Mouse (Mus musculus) heart, postnatal 25 days (tissue): ENCODE data around the gene Gpt2. TPM values are rescaled to one million over a fixed set of nuclear protein-coding genes. Genes with fewer than 3 reads are reported as not detected.

Source experiments
- DNase-seq: peaks from one replicate; pipeline ENCODE4 v3.0.0; 2022; ENCODE audit warnings: low spot score
- intact Hi-C: fragments of 180-260 bp; cut with DNase I; formaldehyde crosslinking; loops from one replicate; pipeline ENCODE4 v1.15.1; 2025
- total RNA-seq, 2 experiments: library from RNA; stranded (reverse); gene quantifications; 2 replicates each; pipeline ENCODE4 v1.2.3; 2021

Gpt2 gene
- total RNA-seq, 2 experiments from 2014 or later = 32.9 to 36.1 TPM

DNA sequence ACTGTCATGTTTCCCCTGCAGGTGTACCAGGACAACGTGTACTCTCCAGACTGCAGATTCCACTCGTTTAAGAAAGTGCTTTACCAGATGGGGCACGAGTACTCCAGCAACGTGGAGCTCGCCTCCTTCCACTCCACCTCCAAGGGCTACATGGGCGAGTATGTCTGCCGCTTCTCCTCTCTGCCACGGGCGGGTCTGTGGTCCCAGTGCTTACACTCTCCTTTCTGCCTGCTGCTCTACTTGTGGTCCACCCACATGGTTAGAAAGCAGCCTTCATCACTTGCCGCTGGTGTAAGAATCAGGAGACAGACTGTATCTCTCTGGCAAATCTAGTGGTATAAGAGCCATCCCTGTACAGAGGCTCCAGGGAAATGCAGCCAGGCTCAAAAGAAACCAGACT, 25.6 kb downstream of the Gpt2 start:
- intact Hi-C loops = no loop called here
- DNase-seq = no peak

DNA sequence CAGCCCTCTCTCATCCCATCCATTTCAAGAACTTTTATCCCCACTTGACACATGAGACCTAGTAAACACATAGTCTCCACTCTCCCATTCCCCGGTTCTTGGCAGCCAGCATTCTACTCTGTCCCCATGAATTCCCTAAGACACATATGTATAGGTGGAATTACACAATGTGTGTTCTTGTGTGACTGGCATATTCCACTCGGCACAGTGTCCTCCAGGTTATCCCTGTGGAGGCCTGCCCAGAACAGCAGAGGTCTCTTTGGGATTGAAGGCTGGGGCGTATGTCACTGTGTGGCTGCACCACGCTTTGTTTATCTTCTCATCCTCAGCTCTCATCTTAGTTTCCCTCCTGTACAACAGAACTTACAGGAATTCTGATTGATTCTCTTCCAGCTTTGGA, 28.2 kb downstream of the Gpt2 start:
- no peak for DNase-seq
- intact Hi-C loops = loop anchor here (5.0 kb wide), 1 partner anchor 37 kb away; the partner anchor contains the start of gene Dnaja2

GRCm38 (mm10) chr8:85521332-85521731, 29.0 kb downstream of the Gpt2 start:
- intact Hi-C loops = loop anchor here (5.0 kb wide), 1 partner anchor 36 kb away; the partner anchor contains the start of gene Dnaja2

DNA sequence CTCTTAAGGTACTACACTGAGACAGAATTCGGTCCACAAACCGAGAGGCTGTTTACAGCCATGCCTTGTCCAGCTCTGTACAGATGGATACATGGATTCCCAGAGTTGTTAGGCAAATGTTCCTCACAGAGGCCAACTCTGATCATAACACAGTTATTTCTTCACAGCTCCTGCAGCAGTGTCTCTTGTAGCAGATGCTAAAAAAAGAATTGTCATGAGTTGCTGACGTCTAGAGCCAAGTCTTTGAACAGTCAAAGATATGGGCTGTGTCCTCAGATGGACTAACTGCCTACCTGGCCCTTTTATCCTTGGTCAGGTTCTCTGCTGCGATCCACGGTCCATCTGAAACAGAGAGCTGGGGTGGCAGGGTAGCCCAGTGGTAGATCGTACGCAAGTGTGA, 31.7 kb downstream of the Gpt2 start:
- no peak for DNase-seq

More at GRCm38 (mm10) chr8:85521332-85521731, 29.0 kb downstream of the Gpt2 start:
- peak; percentile 31 for DNase-seq

GRCm38 (mm10) chr8:85526105-85526504, 33.7 kb downstream of the Gpt2 start:
- no peak for DNase-seq
- intact Hi-C loops = loop anchor here (1.0 to 5.0 kb wide), 2 partner anchors 34 to 70 kb away; partner anchors contain the start of gene Gpt2

More for the DNA sequence above, 31.7 kb downstream of the Gpt2 start:
- intact Hi-C loops = loop anchor here (5.0 kb wide), 1 partner anchor 33 kb away; the partner anchor contains the start of gene Dnaja2

GRCm38 (mm10) chr8:85528959-85529358, 36.6 kb downstream of the Gpt2 start:
- intact Hi-C loops = loop anchor here (5.0 kb wide), 1 partner anchor 37 kb away; the partner anchor contains the start of gene Gpt2
- DNase-seq = no peak

- intact Hi-C loops = no loop called here
- no peak for DNase-seq
Observed at GRCm38 (mm10) chr8:85530717-85531116, 38.3 kb downstream of the Gpt2 start.

- no peak for DNase-seq
- intact Hi-C loops = no loop called here
Observed at GRCm38 (mm10) chr8:85531471-85531870, 39.1 kb downstream of the Gpt2 start.

- intact Hi-C loops = no loop called here
Observed at GRCm38 (mm10) chr8:85532843-85533242, 40.5 kb downstream of the Gpt2 start.

GRCm38 (mm10) chr8:85533434-85533833, 41.1 kb downstream of the Gpt2 start:
- DNase-seq = no peak
- intact Hi-C loops = no loop called here

More at GRCm38 (mm10) chr8:85532843-85533242, 40.5 kb downstream of the Gpt2 start:
- DNase-seq = no peak

DNA sequence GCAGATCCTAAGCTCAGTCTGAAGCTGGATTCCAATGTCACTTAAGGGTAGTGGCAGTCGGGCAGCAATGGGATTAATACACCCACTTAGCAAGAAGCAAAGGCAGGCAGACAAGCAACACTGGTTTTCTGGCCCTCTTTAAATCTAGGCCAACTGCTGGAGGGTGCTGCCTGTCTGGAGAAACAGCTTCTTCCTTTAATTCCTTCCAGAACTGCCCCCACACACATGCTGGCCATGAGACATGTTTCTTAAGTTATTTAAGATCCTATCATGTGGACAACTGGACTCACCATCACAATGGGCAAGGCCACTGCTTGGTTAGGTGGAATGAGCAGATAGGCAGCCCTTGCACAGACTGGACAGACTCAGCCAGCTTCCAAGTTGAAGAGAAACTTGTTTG, 41.8 kb downstream of the Gpt2 start:
- no peak for DNase-seq
- intact Hi-C loops = no loop called here

- intact Hi-C loops = loop anchor here (5.0 kb wide), 1 partner anchor 126 kb away; no protein-coding TSS in a partner anchor
- no peak for DNase-seq
Observed at GRCm38 (mm10) chr8:85536332-85536731, 44.0 kb downstream of the Gpt2 start.

GRCm38 (mm10) chr8:85551934-85552333, 59.6 kb downstream of the Gpt2 start:
- intact Hi-C loops = loop anchor here (10.0 kb wide), 2 partner anchors 247 to 477 kb away; partner anchors contain the start of gene Dhps

DNA sequence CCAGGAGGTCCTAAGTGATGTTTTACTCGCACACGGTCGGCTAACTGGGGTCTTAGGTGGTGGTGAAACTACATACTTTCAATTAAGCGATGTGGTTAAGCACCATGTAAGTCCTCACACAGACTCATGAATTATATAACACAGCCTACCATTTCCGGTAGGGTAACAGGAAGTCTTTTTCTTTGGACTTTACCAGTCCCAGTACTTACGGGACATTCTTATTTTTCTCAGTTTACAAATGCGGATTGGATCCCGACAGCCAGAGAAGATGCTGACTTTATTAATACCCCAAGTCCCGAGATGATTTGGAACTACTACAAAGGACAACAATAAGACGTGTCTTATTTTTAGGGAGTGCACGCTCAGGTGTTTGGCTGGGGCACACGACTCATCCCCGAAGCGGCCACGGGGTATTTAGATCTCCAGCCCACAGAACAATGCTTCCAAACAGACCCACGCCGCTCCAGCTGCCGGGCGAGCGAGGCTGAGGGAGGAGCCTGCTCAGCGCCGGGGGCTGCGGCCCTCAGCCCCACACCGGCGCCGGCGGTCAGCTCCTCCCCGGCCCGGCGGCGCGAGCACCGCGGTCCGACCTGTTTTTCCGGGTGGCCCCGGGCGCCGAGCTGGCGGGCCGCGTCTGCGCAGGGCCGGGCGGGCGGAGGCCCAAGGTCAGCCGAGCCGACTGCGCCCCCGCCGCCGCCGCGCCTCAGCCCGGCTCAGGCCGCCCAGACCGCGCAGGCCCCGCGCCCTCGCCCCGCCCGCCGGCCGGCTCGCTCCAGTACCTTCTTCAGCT, 62.2 kb downstream of the Gpt2 start:
- DNase-seq = no peak
- intact Hi-C loops = loop anchor here (5.0 to 10.0 kb wide), 3 partner anchors 32 to 480 kb away; partner anchors contain the start of gene Dhps

More at GRCm38 (mm10) chr8:85551934-85552333, 59.6 kb downstream of the Gpt2 start:
- no peak for DNase-seq

- DNase-seq = peak; percentile 81
- intact Hi-C loops = loop anchor here (5.0 to 10.0 kb wide), 3 partner anchors 33 to 481 kb away; partner anchors contain the start of gene Dhps
Observed at GRCm38 (mm10) chr8:85555181-85556145, 63.1 kb downstream of the Gpt2 start, which contains the start of gene Dnaja2. Gene Dnaja2, minus strand, starts transcription at chr8:85555344.

- no peak for DNase-seq
- intact Hi-C loops = loop anchor here (5.0 to 10.0 kb wide), 3 partner anchors 35 to 482 kb away; partner anchors contain the start of gene Dhps
Observed at GRCm38 (mm10) chr8:85556986-85557600, 64.7 kb downstream of the Gpt2 start.

- intact Hi-C loops = loop anchor here (5.0 to 10.0 kb wide), 3 partner anchors 35 to 483 kb away; partner anchors contain the start of gene Dhps
- DNase-seq = no peak
Observed at GRCm38 (mm10) chr8:85557601-85557986, 65.2 kb downstream of the Gpt2 start.

GRCm38 (mm10) chr8:85559201-85559600, 66.8 kb downstream of the Gpt2 start:
- DNase-seq = no peak
- intact Hi-C loops = loop anchor here (5.0 to 10.0 kb wide), 3 partner anchors 37 to 484 kb away; partner anchors contain the start of gene Dhps

DNA sequence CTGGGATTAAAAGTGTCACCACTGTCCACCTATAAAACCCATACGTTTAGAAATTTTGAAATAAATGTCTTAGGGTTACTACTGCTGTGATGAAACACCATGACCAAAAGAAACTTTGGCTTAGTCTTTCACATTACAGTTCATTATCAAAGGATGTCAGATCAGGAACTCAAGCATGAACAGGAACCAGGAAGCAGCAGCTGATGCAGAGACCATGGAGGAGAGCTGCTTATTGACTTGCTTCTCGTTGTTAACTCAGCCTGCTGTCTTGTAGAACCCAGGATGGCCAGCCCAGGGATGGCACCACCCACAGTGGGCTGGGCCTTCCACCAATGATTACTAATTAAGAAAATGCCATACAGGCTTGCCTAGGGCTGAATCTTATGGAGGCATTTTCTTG, 67.6 kb downstream of the Gpt2 start:
- intact Hi-C loops = loop anchor here (5.0 to 10.0 kb wide), 3 partner anchors 38 to 485 kb away; partner anchors contain the start of gene Dhps
- no peak for DNase-seq
